Mouse (Mus musculus) adrenal gland, postnatal 14 days (tissue): ENCODE data around the gene Kcnma1. TPM values are rescaled to one million over a fixed set of nuclear protein-coding genes. Genes with fewer than 3 reads are reported as not detected.

Source experiments
- DNase-seq: peaks from one replicate; pipeline ENCODE4 v3.0.0; 2021; ENCODE audit warnings: mixed read lengths
- total RNA-seq: library from RNA; stranded (reverse); gene quantifications from 2 replicates; pipeline ENCODE4 v1.2.3, GENCODE M21; 2021

The Kcnma1 gene
- total RNA-seq, 1 experiment from 2014 or later = 43.9 TPM

DNA sequence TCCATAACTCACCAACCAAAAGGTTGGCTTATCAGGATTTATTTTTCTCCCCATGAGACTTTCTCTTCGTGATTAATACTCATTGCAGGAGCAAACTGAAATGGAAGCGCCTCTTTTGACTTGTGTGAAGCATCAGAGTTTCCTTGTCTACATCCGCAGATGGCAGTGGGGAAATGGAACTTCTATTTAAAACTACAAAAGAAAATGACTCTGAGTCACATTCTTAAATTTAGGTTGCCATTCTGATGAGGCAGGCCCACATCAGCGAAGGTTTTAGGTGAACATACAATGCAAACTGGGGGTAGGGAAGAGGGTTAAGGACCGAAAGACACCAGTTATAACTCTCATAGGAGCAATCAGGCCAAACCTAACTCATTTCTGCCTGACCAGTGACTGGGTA, 419.7 kb downstream of the Kcnma1 start:
- no peak for DNase-seq

DNA sequence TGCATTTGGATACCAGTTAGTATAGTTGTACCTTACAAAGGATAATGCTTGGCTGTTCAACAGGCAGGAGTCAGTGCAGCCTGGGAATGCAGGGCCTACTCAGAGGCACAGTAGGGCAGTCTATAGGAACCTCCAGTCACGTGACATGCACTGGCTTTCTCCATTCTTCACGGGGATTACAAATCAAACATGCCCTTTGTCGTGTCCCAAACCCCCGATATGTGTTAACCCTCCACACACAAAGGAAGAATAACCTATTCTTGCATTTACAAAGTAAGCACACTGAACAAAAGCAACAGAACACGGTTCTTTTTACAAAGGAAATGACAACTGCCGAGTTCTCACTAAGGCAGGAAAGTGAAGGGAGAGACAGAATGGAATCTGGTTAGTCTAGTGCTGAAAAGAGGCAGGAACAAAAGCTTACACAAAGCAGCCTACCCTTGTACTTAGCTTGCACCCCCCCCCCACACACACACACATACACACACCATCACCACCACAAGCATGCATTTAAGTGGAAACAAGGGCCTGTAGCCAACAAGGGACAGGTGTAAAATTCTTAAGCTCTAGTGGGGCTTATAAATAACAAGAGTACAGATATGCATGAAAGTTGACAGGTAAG, 421.4 kb downstream of the Kcnma1 start:
- no peak for DNase-seq

DNA sequence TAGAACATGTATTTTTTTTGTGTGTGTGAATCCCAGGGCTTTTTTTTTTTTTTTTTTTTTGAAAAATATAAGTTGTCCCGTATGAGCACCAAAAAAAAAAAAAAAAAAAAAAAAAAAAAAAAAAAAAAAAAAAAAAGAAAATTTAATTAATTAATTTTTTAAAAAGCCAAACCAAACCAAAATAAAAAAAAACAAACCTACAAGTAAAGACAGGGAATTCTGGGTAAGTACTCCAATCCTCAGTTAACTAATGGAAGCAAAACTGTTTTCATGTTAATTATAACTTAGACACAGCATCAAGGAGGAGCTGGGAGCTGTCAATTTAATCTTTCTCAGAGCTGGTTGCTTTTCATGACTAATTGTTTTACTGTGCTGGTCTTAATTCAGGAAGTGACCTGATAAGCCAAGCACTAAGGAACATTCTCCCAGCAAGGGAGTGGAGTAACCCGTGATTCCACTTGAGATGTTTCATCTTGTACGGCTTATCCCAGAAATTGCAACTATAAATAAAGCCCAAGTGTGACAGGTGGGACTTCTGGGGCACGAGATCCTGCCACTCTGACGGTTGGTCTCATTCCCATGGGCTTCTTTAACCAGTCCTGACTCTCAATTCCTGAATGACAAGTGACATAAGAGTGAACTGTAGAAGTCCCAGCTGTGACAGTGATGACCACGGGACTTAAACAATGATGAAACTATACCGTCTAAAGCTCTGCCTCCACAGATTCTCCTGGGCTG, 424.4 kb downstream of the Kcnma1 start:
- DNase-seq = no peak

DNA sequence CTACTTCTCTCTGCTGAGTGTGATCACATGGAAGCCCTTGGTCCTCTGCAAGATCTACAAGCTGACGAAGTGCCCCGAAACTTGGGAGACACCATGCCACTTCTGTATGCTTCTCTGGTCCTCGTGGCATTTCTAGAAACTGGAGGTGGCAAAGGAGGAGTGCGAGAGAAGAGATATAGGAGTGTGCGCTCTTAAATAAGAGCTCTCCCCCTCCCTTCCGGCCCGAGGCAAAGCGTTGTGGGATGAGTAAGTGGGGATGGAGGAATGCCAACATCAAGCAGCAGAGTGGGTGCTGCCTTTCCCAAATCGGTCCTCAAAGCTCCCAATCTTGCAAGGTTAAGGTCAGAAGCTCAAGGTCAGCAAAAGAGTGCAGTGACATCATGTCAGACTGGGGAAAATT, 426.8 kb downstream of the Kcnma1 start:
- peak; percentile 70 for DNase-seq

DNA sequence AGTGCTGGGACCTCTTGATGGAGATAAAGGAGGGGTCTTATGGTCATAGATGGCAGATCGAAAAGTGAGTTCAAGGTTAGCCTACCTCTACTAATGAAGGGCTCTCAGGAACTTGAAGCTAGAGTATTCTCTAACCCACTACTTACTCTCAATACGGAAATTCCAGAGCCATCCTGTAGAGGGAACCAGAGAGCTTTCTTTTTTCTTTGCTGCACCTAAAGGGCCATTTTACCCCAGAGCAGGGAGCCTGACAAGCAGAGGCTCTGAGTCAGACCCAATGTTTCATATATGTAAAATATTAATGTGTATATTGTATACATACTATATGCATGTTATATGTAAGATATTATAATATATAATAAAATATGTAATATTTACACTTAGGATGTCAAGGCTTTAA, 431.1 kb downstream of the Kcnma1 start:
- DNase-seq = peak; percentile 72

DNA sequence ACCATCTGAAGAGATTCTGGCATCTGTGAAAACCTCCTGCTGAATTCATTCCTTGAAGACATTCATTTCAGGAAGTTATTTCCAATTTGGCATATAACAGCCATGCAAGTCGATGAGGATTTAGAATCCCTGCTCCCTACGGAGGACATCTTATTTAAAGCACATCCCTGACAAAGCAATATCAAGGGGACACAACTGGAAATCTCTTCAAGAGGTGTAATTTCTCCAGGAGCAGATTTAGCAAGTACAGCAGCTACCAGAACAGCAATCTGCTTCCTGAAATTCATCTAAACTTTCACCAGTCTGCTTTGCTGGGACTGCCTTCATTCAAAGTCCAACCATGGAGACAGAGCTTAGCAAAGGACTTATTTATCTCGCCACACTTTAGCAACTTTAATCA, 433.0 kb downstream of the Kcnma1 start:
- no peak for DNase-seq

DNA sequence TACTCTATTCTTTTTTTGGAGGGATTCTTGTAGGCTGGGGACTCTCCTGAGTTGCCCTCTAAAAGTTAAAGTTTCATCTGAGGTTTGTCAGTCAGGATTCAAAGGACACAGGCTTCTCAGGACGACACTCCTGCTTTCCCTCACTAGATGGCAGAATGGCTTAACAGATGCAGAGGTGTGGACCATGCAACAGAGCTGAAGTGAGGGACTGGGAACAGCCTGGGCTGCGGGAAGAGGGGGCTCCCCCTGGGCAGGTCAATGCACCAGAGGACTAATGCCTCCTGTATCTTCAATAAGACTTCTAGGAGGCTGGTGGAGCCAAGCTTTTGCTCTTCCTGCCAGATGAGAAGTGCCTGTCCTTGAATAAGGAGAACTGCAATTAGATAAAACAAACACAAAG, 438.3 kb downstream of the Kcnma1 start:
- DNase-seq = peak; percentile 32

DNA sequence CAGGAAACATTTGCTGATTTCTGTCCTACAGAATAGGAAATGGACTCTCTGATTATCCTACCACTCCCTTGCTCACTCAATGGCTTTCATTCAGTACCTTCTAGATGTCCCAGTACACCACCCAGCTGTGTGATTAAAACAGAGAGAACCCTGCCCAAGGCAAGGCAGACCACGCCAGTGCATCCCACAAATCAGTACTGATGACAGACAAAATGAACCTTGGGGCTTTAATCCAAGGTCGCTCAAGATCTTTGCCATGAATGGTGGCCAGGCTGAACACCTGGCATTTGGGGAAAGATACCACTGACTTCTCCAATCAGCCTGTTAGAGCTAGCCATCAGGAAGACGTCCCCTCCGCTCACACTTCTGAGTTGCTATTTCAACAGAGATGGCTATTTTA, 440.2 kb downstream of the Kcnma1 start:
- peak; percentile 29 for DNase-seq

DNA sequence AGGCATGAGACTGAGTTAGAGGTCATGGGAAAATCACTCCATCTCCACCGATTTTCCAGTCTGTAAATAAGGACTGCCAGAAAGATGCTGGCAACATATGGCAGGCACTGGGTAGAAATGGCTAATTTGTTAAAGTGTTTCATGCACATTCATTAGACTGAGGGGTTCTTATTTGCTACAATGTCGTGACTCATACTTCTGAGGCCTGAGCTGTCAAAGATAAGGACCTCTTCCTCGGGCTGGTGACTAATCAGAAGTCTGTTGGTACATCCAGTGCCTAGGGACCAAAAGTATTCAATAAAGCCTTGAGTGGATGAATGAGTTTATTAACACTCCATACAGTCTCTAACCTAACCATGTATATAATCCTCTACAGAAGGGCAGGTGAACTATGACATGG, 440.9 kb downstream of the Kcnma1 start:
- DNase-seq = peak; percentile 19

DNA sequence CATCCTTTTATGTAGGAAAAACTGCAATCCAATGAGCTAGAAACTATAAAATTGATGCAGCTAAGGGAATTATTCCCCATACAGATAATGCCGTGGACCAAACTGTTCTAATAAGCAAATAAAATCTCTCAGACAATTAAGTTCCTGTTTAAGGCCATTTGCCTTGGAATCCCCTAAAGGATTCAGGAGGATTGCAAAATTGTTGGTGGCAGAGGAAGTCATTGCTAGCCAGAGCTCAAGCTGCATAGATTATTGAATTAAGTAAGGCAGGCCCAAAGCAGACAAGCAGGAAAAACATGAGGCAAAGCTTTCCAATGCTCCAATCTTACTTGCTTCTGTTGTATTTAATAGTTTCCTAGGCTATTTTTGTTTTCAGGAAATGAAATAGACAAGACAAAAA, 441.5 kb downstream of the Kcnma1 start:
- DNase-seq = no peak

DNA sequence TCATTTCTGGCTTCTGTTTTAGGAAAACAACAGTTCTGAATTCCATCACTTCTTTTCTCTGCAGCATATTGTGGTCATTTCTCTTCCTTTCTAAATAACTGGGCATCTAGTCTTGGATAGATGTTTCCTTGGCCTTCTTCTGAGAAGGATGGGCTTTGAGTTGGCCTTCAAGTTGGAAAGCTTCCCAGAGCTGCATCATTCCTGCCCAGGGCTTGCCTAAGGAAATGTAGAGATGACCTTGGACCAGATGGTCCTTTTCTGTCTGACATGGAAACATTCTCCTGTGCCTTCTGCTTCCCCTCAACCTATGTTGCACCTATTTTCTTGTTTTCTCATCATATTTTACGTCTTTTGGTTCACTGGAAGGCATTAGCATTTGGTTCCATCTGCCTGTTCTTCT, 444.0 kb downstream of the Kcnma1 start:
- DNase-seq = no peak

DNA sequence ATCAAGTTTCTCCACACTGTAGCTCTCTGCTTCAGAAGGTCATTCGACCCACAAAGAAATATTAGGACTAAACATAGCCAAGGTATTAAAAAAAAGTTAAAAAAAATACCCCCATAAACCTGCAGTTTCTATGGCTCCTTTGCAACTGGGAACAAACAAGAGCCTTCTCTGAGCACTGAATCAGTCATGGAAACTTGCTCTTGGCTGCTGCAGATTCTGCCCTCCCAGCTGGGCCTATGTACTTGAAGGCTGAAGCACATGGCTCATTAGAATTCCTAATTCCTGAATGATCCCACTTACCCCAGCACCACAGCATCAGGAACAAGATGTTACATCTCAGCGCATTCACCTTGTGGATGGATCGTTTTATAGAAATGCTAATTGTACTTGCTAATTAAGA, 448.4 kb downstream of the Kcnma1 start:
- no peak for DNase-seq

DNA sequence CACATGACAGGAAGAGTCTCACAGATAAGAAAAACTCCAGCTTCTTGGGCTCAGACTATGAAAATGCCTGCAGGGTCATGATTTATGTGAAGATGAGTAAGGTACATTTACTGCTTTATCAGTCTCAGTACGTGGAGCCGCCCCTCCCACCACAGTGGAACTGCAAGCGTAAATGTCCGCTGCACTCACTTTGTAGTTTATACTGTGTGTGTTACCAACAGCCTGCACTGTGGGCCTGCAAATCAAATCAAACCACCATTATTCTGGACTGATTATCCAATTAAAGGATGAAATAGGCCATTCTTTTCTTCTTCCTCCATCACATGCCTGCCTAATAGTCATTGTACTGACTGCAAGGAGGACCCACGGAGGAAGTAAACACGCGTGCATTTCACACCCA, 449.8 kb downstream of the Kcnma1 start:
- no peak for DNase-seq

DNA sequence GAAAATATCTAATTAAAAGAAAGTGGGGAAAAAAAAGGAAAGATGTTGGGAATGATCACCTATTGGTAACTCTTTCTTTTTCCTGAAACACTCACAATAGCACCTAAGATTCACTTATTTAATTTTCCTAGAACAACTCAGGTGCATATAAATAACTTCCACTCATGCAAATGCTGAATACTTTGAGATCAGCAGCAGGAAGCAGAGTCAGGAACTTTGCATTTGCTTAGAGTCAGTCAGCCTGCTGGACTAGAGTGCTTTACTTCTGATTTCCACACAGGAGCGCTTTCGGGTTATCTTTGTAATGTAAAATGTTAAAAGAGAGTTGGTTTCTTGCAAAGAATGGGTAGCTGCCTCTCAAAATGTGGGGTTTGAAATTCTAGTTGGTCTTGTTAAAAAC, 451.1 kb downstream of the Kcnma1 start:
- DNase-seq = no peak

DNA sequence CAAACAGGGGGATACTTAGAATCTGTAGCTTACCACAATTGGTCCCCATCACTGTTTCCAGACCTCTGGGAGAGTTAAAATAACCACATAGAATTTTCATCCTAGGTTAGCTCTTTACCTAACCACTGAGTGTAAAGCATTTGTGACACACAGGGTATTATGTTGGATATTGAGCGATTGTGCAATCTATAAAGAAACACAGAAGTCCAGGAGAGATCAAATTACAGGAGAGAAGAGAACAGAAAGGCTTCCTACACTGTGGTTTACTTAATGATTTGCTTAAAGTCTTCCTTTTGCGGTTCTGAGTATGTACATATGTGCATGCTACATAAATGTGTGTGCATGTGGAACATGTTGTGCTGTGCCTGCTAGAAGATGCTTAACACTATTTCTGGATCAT, 458.6 kb downstream of the Kcnma1 start:
- no peak for DNase-seq

DNA sequence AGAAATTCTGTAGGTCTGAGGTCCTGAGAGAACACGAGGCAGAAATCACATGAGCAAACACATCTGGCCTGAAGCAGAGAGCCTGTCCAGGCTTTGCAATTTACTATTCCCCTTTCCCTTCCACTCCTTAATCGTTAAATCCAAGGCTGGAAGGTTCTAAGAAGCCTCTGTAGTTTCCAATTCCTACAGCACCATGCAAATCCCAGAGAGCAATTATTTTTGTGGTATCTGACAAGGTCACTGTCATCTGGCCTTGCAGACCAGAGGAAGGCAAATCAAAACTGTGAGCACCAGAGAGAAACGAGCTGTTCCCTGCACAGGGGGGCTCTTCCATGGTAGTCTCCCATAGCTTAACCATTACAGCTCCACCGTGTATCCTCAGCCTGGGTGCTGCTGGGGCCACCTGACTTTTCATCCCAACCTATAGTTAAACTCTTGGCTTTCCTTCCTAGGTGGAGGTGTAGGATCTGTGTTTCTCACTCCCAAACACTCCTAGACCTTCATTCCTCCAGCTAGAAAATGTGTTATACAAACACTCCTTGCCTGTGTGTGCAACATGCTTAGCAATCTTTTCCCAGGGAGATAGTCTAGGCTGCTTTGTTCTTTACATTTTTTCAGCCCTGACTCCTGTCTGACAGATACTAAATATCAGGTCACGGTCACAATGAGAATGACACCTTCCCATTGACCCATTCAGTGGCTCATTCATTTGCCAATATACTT, 461.9 kb downstream of the Kcnma1 start:
- peak; percentile 43 for DNase-seq

DNA sequence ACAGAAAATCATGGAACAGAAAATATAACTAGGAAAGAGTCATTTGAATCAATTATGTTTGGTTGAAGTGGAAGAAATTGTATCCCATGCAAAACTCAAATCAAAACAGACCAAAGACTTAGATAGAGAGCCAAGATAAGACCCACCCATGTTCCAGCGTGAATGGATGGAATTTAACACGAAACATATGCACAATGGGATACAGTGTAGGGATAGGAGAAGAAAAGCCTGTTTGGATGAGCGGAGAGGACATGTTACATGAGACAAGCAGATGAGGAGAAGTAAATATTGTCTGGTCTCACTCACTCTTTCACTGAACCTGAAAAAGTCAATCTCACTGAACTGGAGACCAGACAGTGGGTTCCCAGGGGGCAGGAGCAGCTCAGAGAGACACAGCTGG, 463.8 kb downstream of the Kcnma1 start:
- no peak for DNase-seq

DNA sequence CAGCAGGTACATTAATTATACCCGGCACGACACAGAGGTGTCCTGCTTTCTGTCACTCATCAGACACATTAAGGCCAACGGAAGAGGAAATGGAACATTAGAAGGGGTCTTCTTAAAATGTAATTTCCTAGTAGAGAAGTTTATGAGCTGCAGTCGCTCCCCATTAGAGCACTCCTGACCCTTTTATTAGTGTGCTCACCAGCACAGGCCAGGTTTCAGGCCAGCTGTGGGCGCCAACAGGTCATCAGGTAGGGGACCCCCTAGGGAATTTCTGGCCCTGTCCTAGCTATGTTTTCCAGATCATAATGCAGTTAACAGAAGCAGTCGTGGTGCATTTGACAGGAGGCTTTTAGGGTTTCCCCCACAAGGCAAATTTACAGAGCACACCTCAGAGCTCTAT, 472.2 kb downstream of the Kcnma1 start:
- no peak for DNase-seq

DNA sequence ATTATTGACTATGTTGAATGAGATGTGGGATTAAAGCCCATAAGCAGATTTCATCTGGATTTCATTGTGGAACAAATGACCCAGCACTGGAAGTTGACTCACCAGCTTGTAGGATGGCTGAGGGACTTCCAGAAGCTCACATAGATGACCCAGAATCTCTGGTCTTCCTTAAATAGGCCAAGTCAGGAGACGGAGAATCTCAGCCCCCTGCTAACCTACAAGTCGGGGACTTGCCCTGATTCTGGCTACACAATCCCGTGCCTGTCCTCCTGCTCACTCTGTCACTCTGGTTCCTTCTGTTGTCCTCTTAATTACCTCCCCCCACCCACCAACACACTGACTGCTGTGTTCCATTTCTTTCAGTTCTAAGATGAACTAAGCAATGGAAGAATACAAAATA, 474.7 kb downstream of the Kcnma1 start:
- DNase-seq = no peak

DNA sequence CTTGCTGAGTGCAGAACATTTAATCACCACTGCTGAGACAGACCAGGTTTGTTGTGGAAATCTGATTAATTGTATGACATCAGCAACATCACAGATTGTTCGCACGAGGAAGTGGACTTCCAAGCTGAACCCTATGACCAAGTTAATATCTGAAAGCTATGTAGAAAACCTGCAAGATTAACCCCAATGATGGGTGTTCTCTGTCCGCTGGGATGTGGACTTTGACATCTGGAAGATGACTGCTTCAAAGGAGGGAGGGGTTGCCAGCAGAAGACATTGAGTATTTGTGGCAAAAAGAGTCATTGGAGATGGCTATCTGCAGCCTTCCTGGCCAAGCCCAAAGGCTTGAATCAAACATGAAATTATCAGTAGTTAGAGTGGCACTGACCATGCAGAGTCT, 480.9 kb downstream of the Kcnma1 start:
- DNase-seq = no peak

DNA sequence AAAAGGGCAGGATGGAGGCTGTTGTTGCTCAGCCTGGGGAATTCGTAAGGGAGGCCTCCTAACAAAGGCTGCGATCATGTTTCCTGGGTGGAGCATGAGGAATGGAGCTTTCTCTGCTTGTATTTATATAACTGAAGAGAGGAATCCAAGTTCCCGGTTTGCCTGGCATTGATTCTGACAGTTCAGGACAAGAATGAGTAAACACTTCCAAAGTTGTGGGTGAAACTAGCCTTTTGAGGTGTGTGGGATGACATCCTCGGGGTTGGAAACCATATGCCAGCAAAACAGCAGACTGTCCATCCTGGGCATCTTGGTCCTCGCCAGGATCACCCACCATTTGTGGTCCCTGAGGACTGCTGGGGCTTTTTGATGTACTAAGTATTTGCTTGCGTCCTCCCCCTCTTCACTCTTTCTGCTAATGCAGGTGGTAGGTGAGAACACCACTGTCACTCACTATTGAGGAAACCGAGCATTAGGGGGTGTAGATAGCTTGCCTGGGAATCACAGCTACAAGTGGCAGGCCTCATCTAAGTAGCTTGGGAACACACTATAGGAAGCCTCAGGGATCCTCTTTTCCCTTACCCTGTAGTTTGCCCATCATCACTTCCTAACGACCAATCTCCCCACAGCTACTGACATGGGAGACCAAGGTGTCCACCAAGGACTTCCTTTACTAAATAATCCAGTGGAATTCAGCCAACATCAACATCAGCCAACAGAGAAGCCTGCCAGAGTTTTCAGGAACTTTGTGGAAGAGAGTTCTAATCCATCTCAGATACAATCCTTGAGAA, 482.4 kb downstream of the Kcnma1 start:
- no peak for DNase-seq

DNA sequence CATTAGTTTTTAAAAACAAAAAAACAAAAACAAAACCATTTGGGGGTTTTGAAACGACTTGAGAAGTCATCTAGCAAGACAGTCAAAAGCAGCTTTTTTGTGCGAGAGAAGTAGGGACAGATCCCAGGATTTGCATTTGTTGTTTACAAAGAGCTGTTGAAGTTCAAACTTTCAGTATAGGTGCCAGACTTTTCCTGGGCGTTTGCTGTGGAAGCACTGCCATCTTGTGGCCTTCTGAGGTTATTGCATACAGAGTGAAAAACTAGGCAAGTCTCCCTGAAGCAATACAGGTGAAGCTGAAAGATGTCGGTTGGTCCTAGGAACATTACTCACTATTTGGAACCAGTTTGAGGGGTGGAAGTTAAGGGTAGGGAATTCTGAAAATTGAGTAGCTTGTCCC, 484.6 kb downstream of the Kcnma1 start:
- peak; percentile 65 for DNase-seq

DNA sequence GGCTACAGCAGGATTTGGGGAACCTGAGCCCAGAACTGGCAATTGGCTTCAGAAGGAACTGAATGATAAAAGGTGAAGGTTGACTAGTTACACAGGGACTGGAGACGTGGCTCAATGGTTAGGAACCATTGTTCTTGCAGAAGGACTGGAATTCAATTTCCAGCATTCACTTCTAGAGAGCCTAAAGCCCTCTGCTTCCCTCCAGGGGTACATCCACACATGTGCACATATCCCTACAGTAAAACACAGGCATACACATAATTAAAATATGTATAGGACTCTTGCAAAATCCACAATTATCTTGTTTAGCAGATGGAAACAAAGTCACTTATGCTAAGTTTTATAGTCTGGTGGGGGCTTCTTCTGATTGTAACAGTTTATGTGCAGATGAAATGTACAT, 485.1 kb downstream of the Kcnma1 start:
- DNase-seq = no peak
